Mouse (Mus musculus) layer of hippocampus, postnatal 10 days (tissue): Measurements from ENCODE around the gene Svop. TPM values are rescaled to one million over a fixed set of nuclear protein-coding genes. Genes with fewer than 3 reads are reported as not detected.

Experiments
- total RNA-seq, 2 experiments: library from RNA; stranded (reverse); gene quantifications; 2 replicates each; pipeline ENCODE4 v1.2.3; 2021

The Svop gene
- total RNA-seq, 2 experiments from 2014 or later = 134 to 141 TPM

Other genes starting within 250 kb of the Svop start
- 100 to 1,000 TPM; 104 TPM for gene Coro1c, start 182.8 kb downstream of the Svop start, total RNA-seq
- 10 to 100 TPM; 25.7 to 27.1 TPM for gene Ssh1, start 97.7 kb downstream of the Svop start, total RNA-seq
- gene Dao, start 87.9 kb downstream of the Svop start, total RNA-seq = not detected
- gene Usp30, start 26.1 kb downstream of the Svop start, total RNA-seq = 10 to 100 TPM; 25.3 to 32.8 TPM
- 1 to 10 TPM; 4.1 to 5.5 TPM for gene Alkbh2, start 36.6 kb upstream of the Svop start, total RNA-seq
- gene Ung, start 38.8 kb upstream of the Svop start, total RNA-seq = 1 to 10 TPM; 4.3 to 5.4 TPM
- 1 to 10 TPM; 4.9 to 5.5 TPM for gene Acacb, start 55.0 kb upstream of the Svop start, total RNA-seq
- not detected for gene Foxn4, start 182.2 kb upstream of the Svop start, total RNA-seq
- gene Myo1h, start 197.6 kb upstream of the Svop start, total RNA-seq = under 1 TPM; 0.62 to 0.67 TPM